Mouse (Mus musculus): ENCODE measurements at regions not wholly inside any gene's neighbourhood (a gene's known extent, or its start where the extent isn't known, plus 50 kb on each side); places are given as distances from the start of the nearest gene placed in this dataset.

DNA sequence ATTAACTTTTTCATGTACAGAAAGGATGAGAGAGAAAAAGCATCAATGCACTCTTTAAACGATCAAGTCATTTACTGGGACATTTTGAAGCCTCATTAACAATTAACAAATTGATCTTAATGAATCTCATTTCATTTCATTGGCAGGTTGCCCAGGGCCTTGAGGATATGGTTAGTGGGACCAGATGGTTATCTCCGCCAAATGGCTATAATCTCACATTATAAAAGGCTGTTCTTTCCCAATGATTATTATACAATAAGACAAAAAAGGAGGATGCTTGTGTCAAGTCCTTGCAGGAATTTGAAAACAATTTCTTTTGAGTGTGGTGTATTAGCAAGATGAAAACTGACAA, 185.3 kb downstream of the Snx13 start:
- Histone ChIP-seq H3K9ac (ENCODE audit: low read depth, low read length) (no peak overlapping the region), H3K9me3 (replicated peaks; ENCODE audit: control insufficient read depth, low read length) (no peaks in the 10 kb centered on the region), H3K4me2 (ENCODE audit: low read depth, low read length) (no peak overlapping the region), H3K27ac (ENCODE audit: low read length) (no peak overlapping the region), H3K4me1 (ENCODE audit: control insufficient read depth, low read depth, low read length) (no peaks in the 10 kb centered on the region), H3K36me3 (ENCODE audit: control insufficient read depth, insufficient read depth) (no peaks in the 10 kb centered on the region), H3K27me3 (ENCODE audit: control insufficient read depth, insufficient read depth, low read depth, low read length) (no peaks in the 10 kb centered on the region), H3K4me3 (ENCODE audit: low read depth, low read length) (no peak overlapping the region)
- no peak for ATAC-seq (ENCODE audit: low read depth)
- 62% methylated on average over 2 of the region's 2 CpGs for WGBS (ENCODE audit: insufficient replicate concordance)

DNA sequence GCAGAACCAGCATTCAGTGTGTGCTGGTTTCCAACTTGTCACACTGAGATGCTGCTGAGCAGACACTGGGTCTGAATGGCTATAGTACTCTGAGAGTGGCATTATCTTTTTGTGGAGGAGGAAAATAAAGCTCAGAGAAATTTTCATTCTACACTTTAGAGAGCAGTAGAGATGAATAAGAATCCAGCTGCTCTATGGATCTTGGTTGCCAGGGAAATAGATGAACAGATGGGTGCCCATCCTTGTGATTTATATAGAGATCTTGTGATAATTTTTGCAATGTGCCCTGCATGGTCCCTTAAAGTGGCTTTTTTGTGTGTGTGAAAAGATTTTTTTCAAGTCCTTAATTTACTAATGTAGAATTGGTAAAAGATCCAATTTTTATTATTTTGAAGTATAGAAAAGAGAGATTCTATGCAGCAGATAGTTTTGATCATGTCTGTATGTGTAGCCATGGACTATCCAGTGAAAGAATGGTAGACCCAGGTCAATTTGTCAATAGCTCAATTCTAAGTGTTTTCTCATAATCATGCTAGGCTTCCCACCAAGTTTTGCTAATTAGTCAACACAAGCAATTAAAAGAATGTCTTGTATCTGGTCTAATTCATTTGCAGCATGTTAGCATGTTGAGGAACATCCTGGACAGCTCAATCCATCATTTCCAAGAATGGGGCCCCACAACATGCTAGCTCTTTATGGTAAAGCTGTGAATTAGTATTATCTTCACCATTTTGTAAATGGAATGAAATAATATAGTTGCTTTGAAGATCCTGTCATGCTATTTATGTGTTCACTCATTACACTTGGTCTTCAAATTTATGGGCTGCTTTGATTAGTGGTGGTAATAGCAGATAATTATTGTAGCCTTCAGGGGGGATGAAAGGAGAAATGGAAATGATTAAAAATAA, 184.7 kb downstream of the Snx13 start:
- no peak for ATAC-seq (ENCODE audit: low read depth)
- Histone ChIP-seq H3K4me2 (ENCODE audit: low read depth, low read length) (no peak overlapping the region), H3K4me3 (ENCODE audit: low read depth, low read length) (no peak overlapping the region), H3K9me3 (replicated peaks; ENCODE audit: control insufficient read depth, low read length) (no peaks in the 10 kb centered on the region), H3K4me1 (ENCODE audit: control insufficient read depth, low read depth, low read length) (no peaks in the 10 kb centered on the region), H3K9ac (ENCODE audit: low read depth, low read length) (no peak overlapping the region), H3K36me3 (ENCODE audit: control insufficient read depth, insufficient read depth) (no peaks in the 10 kb centered on the region), H3K27ac (ENCODE audit: low read length) (no peak overlapping the region), H3K27me3 (ENCODE audit: control insufficient read depth, insufficient read depth, low read depth, low read length) (no peaks in the 10 kb centered on the region)

DNA sequence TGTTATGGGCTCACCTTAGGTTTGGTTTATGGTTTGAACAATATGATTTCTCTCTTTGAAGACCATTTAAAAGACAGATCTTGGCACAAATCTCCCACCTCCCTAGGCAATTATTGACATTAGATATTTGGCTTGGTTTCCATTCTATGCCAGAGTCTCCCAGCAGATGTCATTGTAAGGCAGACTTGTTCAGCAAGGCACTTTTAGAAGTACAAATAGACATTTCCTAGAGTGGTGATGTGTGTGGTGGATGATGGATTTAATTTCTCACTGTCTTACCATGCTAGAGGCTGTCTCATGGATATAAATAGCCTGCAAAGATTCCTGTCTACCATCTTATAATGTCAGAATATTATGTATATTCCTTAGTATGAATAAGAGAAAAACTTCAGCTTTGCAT, 173.4 kb downstream of the Snx13 start:
- Histone ChIP-seq H3K9ac (ENCODE audit: low read depth, low read length) (no peak overlapping the region), H3K4me1 (ENCODE audit: control insufficient read depth, low read depth, low read length) (no peaks in the 10 kb centered on the region)
- ATAC-seq (ENCODE audit: low read depth), result no peak

DNA sequence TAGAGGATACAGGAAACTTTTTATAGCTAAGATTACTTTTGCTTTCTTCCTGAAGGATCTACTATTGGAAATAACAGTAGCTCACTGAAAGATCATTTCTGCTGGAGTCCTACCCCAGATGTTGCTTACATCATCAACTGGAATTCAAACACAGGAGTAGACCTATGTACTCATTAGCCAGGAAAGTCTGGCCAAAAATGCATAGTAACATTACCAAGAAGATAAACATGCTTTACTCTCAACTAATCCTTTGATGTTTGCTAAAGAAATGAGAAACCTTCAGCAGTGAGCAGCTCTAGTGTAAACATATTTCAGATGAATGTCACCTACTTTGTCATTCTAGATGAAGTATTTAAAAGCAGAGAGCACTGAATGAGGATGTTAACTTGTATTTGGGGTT, 173.0 kb downstream of the Snx13 start:
- H3K9me3 ChIP-seq (replicated peaks; ENCODE audit: control insufficient read depth, low read length), result no peaks in the 10 kb centered on the region
- H3K9ac ChIP-seq (ENCODE audit: low read depth, low read length), result no peak overlapping the region
- H3K4me1 ChIP-seq (ENCODE audit: control insufficient read depth, low read depth, low read length), result no peaks in the 10 kb centered on the region
- H3K4me2 ChIP-seq (ENCODE audit: low read depth, low read length), result no peak overlapping the region
- no peak overlapping the region for H3K27ac ChIP-seq (ENCODE audit: low read length)
- H3K36me3 ChIP-seq (ENCODE audit: control insufficient read depth, insufficient read depth), result no peaks in the 10 kb centered on the region
- no peaks in the 10 kb centered on the region for H3K27me3 ChIP-seq (ENCODE audit: control insufficient read depth, insufficient read depth, low read depth, low read length)
- no peak overlapping the region for H3K4me3 ChIP-seq (ENCODE audit: low read depth, low read length)
- no peak for ATAC-seq (ENCODE audit: low read depth)

More for the DNA sequence above, 173.4 kb downstream of the Snx13 start:
- H3K4me3 ChIP-seq (ENCODE audit: low read depth, low read length), result no peak overlapping the region
- H3K27me3 ChIP-seq (ENCODE audit: control insufficient read depth, insufficient read depth, low read depth, low read length), result no peaks in the 10 kb centered on the region
- H3K27ac ChIP-seq (ENCODE audit: low read length), result no peak overlapping the region
- no peaks in the 10 kb centered on the region for H3K36me3 ChIP-seq (ENCODE audit: control insufficient read depth, insufficient read depth)
- no peaks in the 10 kb centered on the region for H3K9me3 ChIP-seq (replicated peaks; ENCODE audit: control insufficient read depth, low read length)
- H3K4me2 ChIP-seq (ENCODE audit: low read depth, low read length), result no peak overlapping the region

DNA sequence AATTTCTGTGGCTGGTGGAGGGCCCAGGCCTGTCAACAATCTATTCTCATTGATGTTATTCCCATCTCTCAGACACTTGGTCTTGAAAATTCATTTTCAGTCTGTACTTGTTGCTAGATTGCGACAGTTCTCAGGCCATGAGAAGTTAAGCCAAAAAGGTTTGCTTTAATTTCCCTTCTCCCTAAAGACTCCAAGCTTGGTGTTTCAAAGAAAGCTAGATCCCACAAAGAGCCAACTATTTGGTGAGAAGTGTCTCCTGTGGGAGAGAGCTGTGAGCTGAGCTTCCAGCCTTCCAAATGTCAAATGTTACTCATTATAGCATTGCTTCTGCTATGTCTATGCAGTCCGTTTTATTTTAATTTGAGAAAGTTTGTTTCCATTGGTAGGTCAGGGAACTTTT, 169.7 kb downstream of the Snx13 start:
- no peaks in the 10 kb centered on the region for H3K36me3 ChIP-seq (ENCODE audit: control insufficient read depth, insufficient read depth)
- H3K9me3 ChIP-seq (replicated peaks; ENCODE audit: control insufficient read depth, low read length), result no peaks in the 10 kb centered on the region
- H3K4me2 ChIP-seq (ENCODE audit: low read depth, low read length), result no peak overlapping the region
- H3K27ac ChIP-seq (ENCODE audit: low read length), result no peak overlapping the region
- no peaks in the 10 kb centered on the region for H3K27me3 ChIP-seq (ENCODE audit: control insufficient read depth, insufficient read depth, low read depth, low read length)
- WGBS (ENCODE audit: insufficient replicate concordance), result 65% methylated on average over 2 of the region's 2 CpGs
- H3K9ac ChIP-seq (ENCODE audit: low read depth, low read length), result no peak overlapping the region
- H3K4me3 ChIP-seq (ENCODE audit: low read depth, low read length), result no peak overlapping the region
- no peak for ATAC-seq (ENCODE audit: low read depth)
- H3K4me1 ChIP-seq (ENCODE audit: control insufficient read depth, low read depth, low read length), result no peaks in the 10 kb centered on the region

DNA sequence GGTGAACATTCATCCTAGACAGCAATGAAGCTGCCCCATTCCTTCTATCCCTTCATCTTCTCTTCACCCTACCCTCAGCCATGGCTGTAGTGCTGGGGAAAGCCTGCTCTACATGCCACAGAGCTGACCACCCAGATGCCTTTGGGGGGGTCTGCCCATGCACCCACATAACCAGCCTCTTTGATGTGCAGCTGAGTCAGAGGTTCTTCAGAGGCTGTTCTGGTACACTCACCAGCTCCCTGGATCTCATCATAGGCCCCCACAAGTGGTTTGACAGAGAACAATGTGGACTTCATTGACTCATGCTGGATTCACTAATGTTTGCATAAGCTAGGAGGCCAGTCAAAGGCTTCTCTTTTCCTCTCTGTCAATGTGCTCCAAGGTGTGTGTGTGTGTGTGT, 162.4 kb downstream of the Snx13 start:
- no peak overlapping the region for H3K4me3 ChIP-seq (ENCODE audit: low read depth, low read length)
- no peak for ATAC-seq (ENCODE audit: low read depth)
- H3K9ac ChIP-seq (ENCODE audit: low read depth, low read length), result no peak overlapping the region
- H3K27ac ChIP-seq (ENCODE audit: low read length), result no peak overlapping the region
- no peak overlapping the region for H3K4me2 ChIP-seq (ENCODE audit: low read depth, low read length)
- no peaks in the 10 kb centered on the region for H3K36me3 ChIP-seq (ENCODE audit: control insufficient read depth, insufficient read depth)
- no peaks in the 10 kb centered on the region for H3K4me1 ChIP-seq (ENCODE audit: control insufficient read depth, low read depth, low read length)
- no peaks in the 10 kb centered on the region for H3K27me3 ChIP-seq (ENCODE audit: control insufficient read depth, insufficient read depth, low read depth, low read length)
- no peaks in the 10 kb centered on the region for H3K9me3 ChIP-seq (replicated peaks; ENCODE audit: control insufficient read depth, low read length)

DNA sequence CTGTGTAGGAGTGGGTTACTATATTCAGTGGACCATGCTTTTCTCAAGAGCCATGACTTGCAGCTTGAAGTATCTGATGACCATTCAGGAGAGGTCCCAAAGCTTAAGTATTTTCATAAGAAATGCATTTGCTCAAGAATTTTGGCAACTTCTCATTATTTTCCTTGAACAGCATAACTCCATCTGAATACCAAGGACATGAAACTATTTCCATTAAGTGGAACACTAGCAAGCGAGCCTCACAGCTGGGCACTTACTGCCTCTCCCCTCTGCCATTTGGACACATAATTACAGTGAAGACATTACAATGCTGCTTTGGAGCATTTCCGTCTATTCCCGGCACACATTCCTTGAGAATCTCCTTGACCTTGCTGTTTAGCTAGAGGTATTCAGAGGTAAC, 160.6 kb downstream of the Snx13 start:
- Histone ChIP-seq H3K9me3 (replicated peaks; ENCODE audit: control insufficient read depth, low read length) (no peaks in the 10 kb centered on the region), H3K36me3 (ENCODE audit: control insufficient read depth, insufficient read depth) (no peaks in the 10 kb centered on the region), H3K4me1 (ENCODE audit: control insufficient read depth, low read depth, low read length) (no peaks in the 10 kb centered on the region), H3K4me3 (ENCODE audit: low read depth, low read length) (no peak overlapping the region), H3K9ac (ENCODE audit: low read depth, low read length) (no peak overlapping the region), H3K27ac (ENCODE audit: low read length) (no peak overlapping the region), H3K27me3 (ENCODE audit: control insufficient read depth, insufficient read depth, low read depth, low read length) (no peaks in the 10 kb centered on the region), H3K4me2 (ENCODE audit: low read depth, low read length) (no peak overlapping the region)
- WGBS (ENCODE audit: insufficient replicate concordance), result 72% methylated on average over 3 of the region's 3 CpGs
- no peak for ATAC-seq (ENCODE audit: low read depth)

DNA sequence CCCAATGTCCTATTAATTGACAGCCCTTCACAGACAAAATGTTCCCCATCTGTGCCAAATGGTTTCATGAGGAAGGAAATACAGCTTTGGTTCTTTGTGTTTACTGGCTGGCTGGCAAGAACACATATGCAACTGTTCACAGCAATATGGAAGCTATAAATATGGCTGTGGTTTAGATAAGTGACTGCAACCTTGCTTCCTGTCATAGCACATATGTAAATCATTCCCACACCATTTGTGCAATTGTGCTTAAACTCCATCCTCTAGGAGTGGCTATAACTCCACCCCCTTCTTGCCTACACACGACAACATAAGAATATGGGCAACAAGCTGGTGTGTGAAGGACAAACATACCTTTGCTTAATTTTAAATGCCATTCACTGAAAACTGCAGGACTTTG, 156.4 kb downstream of the Snx13 start:
- Histone ChIP-seq H3K9me3 (replicated peaks; ENCODE audit: control insufficient read depth, low read length) (no peaks in the 10 kb centered on the region), H3K27ac (ENCODE audit: low read length) (no peak overlapping the region), H3K4me1 (ENCODE audit: control insufficient read depth, low read depth, low read length) (no peaks in the 10 kb centered on the region), H3K9ac (ENCODE audit: low read depth, low read length) (no peak overlapping the region), H3K4me2 (ENCODE audit: low read depth, low read length) (no peak overlapping the region), H3K4me3 (ENCODE audit: low read depth, low read length) (no peak overlapping the region), H3K36me3 (ENCODE audit: control insufficient read depth, insufficient read depth) (no peaks in the 10 kb centered on the region), H3K27me3 (ENCODE audit: control insufficient read depth, insufficient read depth, low read depth, low read length) (no peaks in the 10 kb centered on the region)
- no peak for ATAC-seq (ENCODE audit: low read depth)
- 51% methylated on average over 1 of the region's 1 CpGs for WGBS (ENCODE audit: insufficient replicate concordance)

DNA sequence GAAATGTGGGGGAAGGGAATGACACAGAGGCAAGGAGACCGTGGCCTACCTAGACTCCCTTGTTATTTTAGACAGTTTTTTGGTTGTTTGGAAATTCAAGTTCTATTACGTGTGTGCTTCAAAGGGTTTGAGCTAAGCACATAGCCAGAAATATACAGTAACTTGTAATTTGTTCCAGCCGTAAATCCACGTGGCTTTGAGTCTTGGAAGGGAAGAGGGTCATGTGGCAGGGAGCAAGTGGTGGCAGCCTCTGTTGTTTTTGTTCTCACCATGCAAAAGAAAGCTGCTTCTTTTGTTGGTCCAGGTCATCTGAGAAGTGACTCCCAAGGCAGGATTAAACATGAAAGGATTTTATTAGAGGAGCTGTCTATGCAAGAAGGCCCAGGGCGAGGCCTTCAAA, 153.1 kb downstream of the Snx13 start:
- 59% methylated on average over 5 of the region's 5 CpGs for WGBS (ENCODE audit: insufficient replicate concordance)
- Histone ChIP-seq H3K36me3 (ENCODE audit: control insufficient read depth, insufficient read depth) (no peaks in the 10 kb centered on the region), H3K27me3 (ENCODE audit: control insufficient read depth, insufficient read depth, low read depth, low read length) (no peaks in the 10 kb centered on the region), H3K4me1 (ENCODE audit: control insufficient read depth, low read depth, low read length) (no peaks in the 10 kb centered on the region), H3K9me3 (replicated peaks; ENCODE audit: control insufficient read depth, low read length) (no peaks in the 10 kb centered on the region), H3K27ac (ENCODE audit: low read length) (no peak overlapping the region), H3K4me2 (ENCODE audit: low read depth, low read length) (no peak overlapping the region), H3K9ac (ENCODE audit: low read depth, low read length) (no peak overlapping the region), H3K4me3 (ENCODE audit: low read depth, low read length) (no peak overlapping the region)
- no peak for ATAC-seq (ENCODE audit: low read depth)

Data from liver, embryonic 16.5 days (tissue).